Mouse (Mus musculus): Measurements from ENCODE around the gene Rnase4.

DNA sequence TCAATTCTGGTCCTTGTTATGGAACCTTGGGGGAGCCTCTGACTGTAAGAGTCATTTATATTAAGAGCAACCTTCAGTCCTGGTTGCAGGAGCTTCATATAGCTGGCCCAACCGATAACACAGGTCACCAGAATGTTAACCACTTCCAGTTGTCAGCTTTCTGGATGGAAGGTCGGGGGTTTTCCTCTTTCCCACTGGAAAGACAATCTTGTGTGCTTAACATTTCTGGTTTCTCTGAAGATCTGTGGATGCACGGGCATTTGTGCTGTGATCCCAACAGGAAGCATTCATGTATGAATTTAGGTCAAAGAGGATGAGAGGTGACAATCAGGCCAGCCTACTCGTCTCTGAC lies 38.7 kb downstream of the Rnase4 start:
- no peak for TF ChIP-seq GATA1 (IDR thresholded peaks at IDR 0.05; ENCODE audit: borderline replicate concordance, low read length)
- no peak for TF ChIP-seq FLI1 (IDR thresholded peaks at IDR 0.05; ENCODE audit: low read length)

Data from megakaryocyte, embryonic 14.5 days (primary cell).